Comparison of ENCODE assay signal across 20 mouse cellular contexts in genomic region chr1:151988066-151988465, GRCm38 (mm10).
DNase-seq lines count a peak whose midpoint lies in the region; ATAC-seq and TF ChIP-seq lines count a peak whose summit lies in the region.
"Had no signal": no experiment of that assay in that cellular context is flagged by ENCODE, and none has a peak within 500 bp of the region (broad histone marks: within the 10 kb centered on the region; RNA-seq: fewer than 3 reads in every experiment).

No protein-coding gene starts in this region.

- H3K9me3 ChIP-seq in limb, embryonic 10.5 days (replicated peaks): no peaks in the 10 kb centered on the region
- peaks cover 3% of the 10 kb centered on the region; the same call in 1 of the 2 replicates for H3K9me3 ChIP-seq in liver, embryonic 11.5 days (ENCODE audit: control insufficient read depth, low read length)
- H3K9me3 ChIP-seq: heart, embryonic 10.5 days; stomach, embryonic 15.5 days had no signal

- no peaks in the 10 kb centered on the region for H3K36me3 ChIP-seq in limb, embryonic 10.5 days
- no peaks in the 10 kb centered on the region for H3K36me3 ChIP-seq in liver, embryonic 11.5 days (ENCODE audit: control insufficient read depth, insufficient read depth, low read length)
- H3K36me3 ChIP-seq: stomach, embryonic 15.5 days had no signal

- WGBS in limb, embryonic 10.5 days: 91% methylated on average over 8 of the region's 8 CpGs
- 89% methylated on average over 8 of the region's 8 CpGs for WGBS in liver, embryonic 11.5 days

- DNase-seq in gastrocnemius, adult 2 months: peak; percentile 69
- DNase-seq in gastrocnemius, postnatal 25 days: no peak
- DNase-seq in cerebellum, adult 11 months: peak; percentile 59
- peak; percentile 83 for DNase-seq in cerebellum, adult 9-11 months
- DNase-seq in limb, embryonic 10.5 days (ENCODE audit: low spot score): no peak
- no peak for DNase-seq in thymus, postnatal 36 days
- no peak for DNase-seq in liver, embryonic 11.5 days (ENCODE audit: low spot score)
- DNase-seq: adrenal gland, postnatal 25 days; kidney, adult 8-10 months; kidney, postnatal 10 days; left cerebral cortex, postnatal 4 days; liver, postnatal 0 days; thymus, postnatal 25 days had no signal

- H3K4me1 ChIP-seq in limb, embryonic 10.5 days: peaks cover 27% of the 10 kb centered on the region
- no peaks in the 10 kb centered on the region; the same call in 1 of the 2 replicates for H3K4me1 ChIP-seq in liver, embryonic 11.5 days (replicated peaks; ENCODE audit: control insufficient read depth, insufficient read depth, low read length)
- H3K4me1 ChIP-seq: stomach, embryonic 15.5 days had no signal

- intact Hi-C loops in gastrocnemius, adult 2 months (cut with DNase I): loop anchor here (5.0 kb wide), 1 partner anchor 99 kb away; no protein-coding TSS in a partner anchor

- H3K27me3 ChIP-seq in limb, embryonic 10.5 days (ENCODE audit: low read depth, poor library complexity, severe bottlenecking): no peaks in the 10 kb centered on the region
- H3K27me3 ChIP-seq in liver, embryonic 11.5 days (replicated peaks; ENCODE audit: control insufficient read depth, insufficient read depth, low read length): no peaks in the 10 kb centered on the region
- H3K27me3 ChIP-seq: stomach, embryonic 15.5 days had no signal

- no peak for TF ChIP-seq CTCF in gastrocnemius, adult 2 months (IDR thresholded peaks at IDR 0.05)

- H3K27ac ChIP-seq in gastrocnemius, adult 2 months: peak overlapping the region; percentile 50
- H3K27ac ChIP-seq in limb, embryonic 10.5 days: peak overlapping the region; percentile 59; the same call in 1 of the 2 replicates
- no peak overlapping the region for H3K27ac ChIP-seq in liver, embryonic 11.5 days (ENCODE audit: low read depth, low read length)
- H3K27ac ChIP-seq: embryonic facial prominence, embryonic 10.5 days; forebrain, embryonic 10.5 days; heart, embryonic 10.5 days; left cerebral cortex, adult 2 months; macrophage; stomach, embryonic 15.5 days had no signal

- H3K4me3 ChIP-seq in gastrocnemius, adult 2 months: no peak overlapping the region
- H3K4me3 ChIP-seq in limb, embryonic 10.5 days: no peak overlapping the region
- H3K4me3 ChIP-seq in liver, embryonic 11.5 days (ENCODE audit: low read depth, low read length): no peak overlapping the region
- H3K4me3 ChIP-seq: embryonic facial prominence, embryonic 10.5 days; forebrain, embryonic 10.5 days; heart, embryonic 10.5 days; left cerebral cortex, adult 2 months; stomach, embryonic 15.5 days had no signal

- H3K9ac ChIP-seq in liver, embryonic 11.5 days (ENCODE audit: low read depth, low read length): no peak overlapping the region
- H3K9ac ChIP-seq: liver, postnatal 0 days; stomach, embryonic 15.5 days had no signal

- no peak for ATAC-seq in liver, embryonic 11.5 days (replicated peaks; ENCODE audit: low FRiP score)
- ATAC-seq: liver, postnatal 0 days; lung, postnatal 0 days had no signal

- H3K4me2 ChIP-seq in liver, embryonic 11.5 days: no peak overlapping the region
- H3K4me2 ChIP-seq: stomach, embryonic 15.5 days had no signal

Comparison
In these comparisons a context has a peak if more than half of its experiments do, and no peak if none do; other contexts are left out.
1. DNase-seq: peak in gastrocnemius, adult 2 months (single experiment), cerebellum, adult 11 months (single experiment) and cerebellum, adult 9-11 months (single experiment); none in gastrocnemius, postnatal 25 days (single experiment), limb, embryonic 10.5 days (single experiment), thymus, postnatal 36 days (0 of 2) and liver, embryonic 11.5 days (single experiment).